Mouse (Mus musculus): ENCODE measurements around the gene Cep55. TPM values are rescaled to one million over a fixed set of nuclear protein-coding genes. Genes with fewer than 3 reads are reported as not detected.

The Cep55 gene
- 6.2 and 7.3 TPM in 2 replicates for polyA plus RNA-seq (2015; fragmentation: Nextera tagmentation; extraction: Ambion mirVana)

GRCm38 (mm10) chr19:38054720-38055192 is at the start of gene Cep55:
TSS of gene Cep55 (plus strand) at chr19:38055011.

GRCm38 (mm10) chr19:38043281-38043981 is 11.4 kb upstream of the Cep55 start, which contains the start of gene Myof:
TSS of gene Myof (minus strand) at chr19:38043577.

DNA sequence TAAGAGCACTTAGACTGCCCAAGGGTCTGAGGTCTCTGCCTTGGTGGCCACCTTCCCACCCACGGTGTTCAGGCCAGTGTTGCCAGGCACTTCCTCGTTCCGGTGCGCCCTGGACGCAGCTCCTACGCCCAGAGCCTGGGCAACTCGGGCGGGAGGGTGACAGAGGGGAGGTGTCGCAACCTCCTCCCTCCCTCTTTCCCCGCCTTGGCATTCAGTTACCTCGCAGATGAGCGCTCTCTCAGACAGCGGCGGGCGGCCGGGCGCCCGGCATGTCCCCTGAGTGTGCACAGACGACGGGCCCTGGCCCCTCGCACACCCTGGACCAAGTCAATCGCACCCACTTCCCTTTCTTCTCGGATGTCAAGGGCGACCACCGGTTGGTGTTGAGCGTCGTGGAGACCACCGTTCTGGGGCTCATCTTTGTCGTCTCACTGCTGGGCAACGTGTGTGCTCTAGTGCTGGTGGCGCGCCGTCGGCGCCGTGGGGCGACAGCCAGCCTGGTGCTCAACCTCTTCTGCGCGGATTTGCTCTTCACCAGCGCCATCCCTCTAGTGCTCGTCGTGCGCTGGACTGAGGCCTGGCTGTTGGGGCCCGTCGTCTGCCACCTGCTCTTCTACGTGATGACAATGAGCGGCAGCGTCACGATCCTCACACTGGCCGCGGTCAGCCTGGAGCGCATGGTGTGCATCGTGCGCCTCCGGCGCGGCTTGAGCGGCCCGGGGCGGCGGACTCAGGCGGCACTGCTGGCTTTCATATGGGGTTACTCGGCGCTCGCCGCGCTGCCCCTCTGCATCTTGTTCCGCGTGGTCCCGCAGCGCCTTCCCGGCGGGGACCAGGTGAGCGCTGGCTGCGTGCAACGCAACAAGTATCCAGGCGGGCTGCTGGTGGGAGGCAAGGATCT is 42.3 kb downstream of the Cep55 start, which contains the start of gene Ffar4:
Gene Ffar4 (plus strand): TSS at position 214 of the 901 bp plus-strand sequence.

Other genes starting within 250 kb of the Cep55 start
- 6.3 and 8.8 TPM in 2 replicates for gene Myof, start 11.4 kb upstream of the Cep55 start, polyA plus RNA-seq (2015; fragmentation: Nextera tagmentation; extraction: Ambion mirVana)
- gene Ffar4, start 42.1 kb downstream of the Cep55 start, polyA plus RNA-seq (2015; fragmentation: Nextera tagmentation; extraction: Ambion mirVana): 0.60 and 0.92 TPM in 2 replicates
- gene Rbp4, start 70.3 kb downstream of the Cep55 start, polyA plus RNA-seq (2015; fragmentation: Nextera tagmentation; extraction: Ambion mirVana): 185 and 263 TPM in 2 replicates
- gene Pde6c, start 77.8 kb downstream of the Cep55 start, polyA plus RNA-seq (2015; fragmentation: Nextera tagmentation; extraction: Ambion mirVana): 0.32 and 0.44 TPM in 2 replicates
- 20.3 and 32.4 TPM in 2 replicates for gene Fra10ac1, start 169.1 kb downstream of the Cep55 start, polyA plus RNA-seq (2015; fragmentation: Nextera tagmentation; extraction: Ambion mirVana)
- 4.1 and 7.6 TPM in 2 replicates for gene Lgi1, start 209.5 kb downstream of the Cep55 start, polyA plus RNA-seq (2015; fragmentation: Nextera tagmentation; extraction: Ambion mirVana)